Mouse (Mus musculus) bone marrow, adult 2 months (tissue): ENCODE results near the gene Marco. TPM values are rescaled to one million over a fixed set of nuclear protein-coding genes. Genes with fewer than 3 reads are reported as not detected.

Experiments
- H3K27ac ChIP-seq: fragments of 200-500 bp; 2 replicates; pipeline ENCODE4 v1.5.1; 2012; ENCODE audit warnings: low read depth, mild to moderate bottlenecking, control low read depth, inconsistent platforms, low read length; ENCODE audit not compliant: control insufficient read depth, poor library complexity, insufficient read depth
- H3K4me1 ChIP-seq: fragments of 200-500 bp; 2 replicates; pipeline ENCODE4 v1.6.1; 2011; ENCODE audit warnings: low read length; ENCODE audit not compliant: control insufficient read depth, insufficient read depth
- H3K4me3 ChIP-seq: fragments of 200-500 bp; replicated peaks from 2 replicates; pipeline ENCODE3; 2011; ENCODE audit warnings: mild to moderate bottlenecking, low read depth, low read length, control low read depth; ENCODE audit not compliant: control insufficient read depth
- CTCF ChIP-seq: fragments of 200-500 bp; IDR thresholded peaks from 2 replicates; pipeline ENCODE4 v1.5.1; 2011; ENCODE audit warnings: low read length, control low read depth; ENCODE audit not compliant: control insufficient read depth, insufficient read depth
- POLR2A ChIP-seq: fragments of 200-500 bp; IDR thresholded peaks from 2 replicates; pipeline ENCODE4 v1.6.1; 2011; ENCODE audit warnings: low read depth, mild to moderate bottlenecking, control low read depth, low read length, borderline replicate concordance; ENCODE audit not compliant: control insufficient read depth
- WGBS: fragments of 180-500 bp; shearing (Covaris S2); methylation state at CpG from one replicate; pipeline ENCODE4 v1.1.7; 2018; 5-methylcytosine and 5-hydroxymethylcytosine counted together
- polyA plus RNA-seq: library from polyadenylated mRNA; stranded (reverse); fragments of >200 nt; gene quantifications from 2 replicates; pipeline ENCODE4 v1.2.4, GENCODE M21; 2011; ENCODE audit warnings: low replicate concordance; ENCODE audit not compliant: missing spikeins, insufficient read depth, insufficient read length

Gene Marco
- polyA plus RNA-seq, 1 experiment: 3.4 TPM

GRCm38 (mm10) chr1:120466751-120467150, 38.1 kb downstream of the Marco start:
- TF ChIP-seq POLR2A: no peak
- TF ChIP-seq CTCF: no peak
- WGBS: 26% methylated on average over 7 of the region's 7 CpGs
- Histone ChIP-seq H3K4me1 (no peaks in the 10 kb centered on the region), H3K4me3 (no peak overlapping the region), H3K27ac (no peak overlapping the region)

- no peak overlapping the region for H3K4me3 ChIP-seq
- WGBS: 68% methylated on average over 6 of the region's 6 CpGs
- TF ChIP-seq CTCF (no peak), POLR2A (no peak)
- H3K4me1 ChIP-seq: no peaks in the 10 kb centered on the region
- H3K27ac ChIP-seq: no peak overlapping the region
Observed at GRCm38 (mm10) chr1:120459032-120459431, 45.8 kb downstream of the Marco start.

GRCm38 (mm10) chr1:120458524-120458923, 46.3 kb downstream of the Marco start:
- no peak overlapping the region for H3K27ac ChIP-seq
- no peak overlapping the region for H3K4me3 ChIP-seq
- TF ChIP-seq POLR2A: no peak
- TF ChIP-seq CTCF: no peak
- 62% methylated on average over 5 of the region's 5 CpGs for WGBS
- H3K4me1 ChIP-seq: no peaks in the 10 kb centered on the region

GRCm38 (mm10) chr1:120451486-120452270, 53.1 kb downstream of the Marco start:
- TF ChIP-seq POLR2A (no peak), CTCF (no peak)
- no peaks in the 10 kb centered on the region for H3K4me1 ChIP-seq
- WGBS: 69% methylated on average over 9 of the region's 9 CpGs
- H3K4me3 ChIP-seq: no peak overlapping the region
- no peak overlapping the region for H3K27ac ChIP-seq

- TF ChIP-seq POLR2A (no peak), CTCF (no peak)
- Histone ChIP-seq H3K27ac (no peak overlapping the region), H3K4me1 (no peaks in the 10 kb centered on the region), H3K4me3 (no peak overlapping the region)
- WGBS: 3% methylated on average over 2 of the region's 2 CpGs
Observed at GRCm38 (mm10) chr1:120449662-120450061, 55.2 kb downstream of the Marco start.

- WGBS: 4% methylated on average over 3 of the region's 3 CpGs
- no peak for TF ChIP-seq POLR2A
- Histone ChIP-seq H3K27ac (no peak overlapping the region), H3K4me3 (no peak overlapping the region), H3K4me1 (no peaks in the 10 kb centered on the region; the same call in 1 of the 2 replicates)
Observed at GRCm38 (mm10) chr1:120443228-120443639, 61.6 kb downstream of the Marco start.

GRCm38 (mm10) chr1:120441587-120441986, 63.2 kb downstream of the Marco start:
- no peaks in the 10 kb centered on the region; the same call in 1 of the 2 replicates for H3K4me1 ChIP-seq
- WGBS: 8% methylated on average over 2 of the region's 2 CpGs
- TF ChIP-seq CTCF (no peak), POLR2A (no peak)
- no peak overlapping the region for H3K27ac ChIP-seq
- H3K4me3 ChIP-seq: no peak overlapping the region

- 80% methylated on average over 5 of the region's 5 CpGs for WGBS
Observed at GRCm38 (mm10) chr1:120435591-120435990, 69.2 kb downstream of the Marco start.

More at GRCm38 (mm10) chr1:120435591-120435990, 69.2 kb downstream of the Marco start:
- no peak overlapping the region for H3K27ac ChIP-seq
- no peaks in the 10 kb centered on the region for H3K4me1 ChIP-seq
- no peak for TF ChIP-seq CTCF
- no peak for TF ChIP-seq POLR2A
- no peak overlapping the region for H3K4me3 ChIP-seq
